In genomic region chr1:90751221-90751620, GRCm38 (mm10) we compare ENCODE assay signal across 17 mouse cellular contexts.
DNase-seq lines count a peak whose midpoint lies in the region; ATAC-seq lines count a peak whose summit lies in the region.
"Had no signal": no experiment of that assay in that cellular context is flagged by ENCODE, and none has a peak within 500 bp of the region (broad histone marks: within the 10 kb centered on the region; RNA-seq: fewer than 3 reads in every experiment).

No protein-coding gene starts in this region.

- no peaks in the 10 kb centered on the region for H3K27me3 ChIP-seq in heart, embryonic 15.5 days

- H3K27ac ChIP-seq in heart, embryonic 15.5 days = peak overlapping the region; percentile 32; the same call in 1 of the 2 replicates

- H3K4me2 ChIP-seq in heart, embryonic 15.5 days = no peak overlapping the region

- no peaks in the 10 kb centered on the region for H3K36me3 ChIP-seq in heart, embryonic 15.5 days

- no peak for ATAC-seq in heart, embryonic 15.5 days (replicated peaks; ENCODE audit: insufficient number of reproducible peaks, insufficient read depth, low FRiP score, low read depth)
- ATAC-seq: activated CD4-positive, CD25-positive, alpha-beta regulatory T cell, adult 4 months; forebrain, postnatal 0 days; hindbrain, embryonic 16.5 days; liver, postnatal 0 days had no signal

- no peak overlapping the region for H3K9ac ChIP-seq in heart, embryonic 15.5 days
- H3K9ac ChIP-seq: forebrain, postnatal 0 days; liver, postnatal 0 days had no signal

- DNase-seq in heart, adult 8-10 months (ENCODE audit: low spot score) = no peak
- peak; percentile 53 to 59 for DNase-seq in left cerebral cortex, adult 18-20 months (ENCODE audit: low spot score in 2 of 2)
- DNase-seq in left cerebral cortex, postnatal 4 days = no peak
- peak; percentile 82 for DNase-seq in brain, adult 2 months (ENCODE audit: low read depth, low spot score)
- peak; percentile 51 to 66 for DNase-seq in left cerebral cortex, postnatal 14 days (ENCODE audit: low spot score in 2 of 2)
- DNase-seq in adrenal gland, postnatal 25 days = no peak
- DNase-seq in spleen, postnatal 14 days (ENCODE audit: low spot score in 2 of 2) = no peak
- DNase-seq: adrenal gland, postnatal 36 days; cerebellum, adult 9-11 months; forebrain, postnatal 0 days; heart, postnatal 10 days; liver, postnatal 0 days; thymus, adult 18-20 months had no signal

- no peak overlapping the region for H3K4me3 ChIP-seq in heart, embryonic 15.5 days
- H3K4me3 ChIP-seq: erythroblast, embryonic 14.5 days had no signal

- WGBS in heart, embryonic 15.5 days = 41% methylated on average over 4 of the region's 4 CpGs

- H3K9me3 ChIP-seq in heart, embryonic 15.5 days (replicated peaks) = no peaks in the 10 kb centered on the region

- peaks cover 33% of the 10 kb centered on the region for H3K4me1 ChIP-seq in heart, embryonic 15.5 days (replicated peaks)

- intact Hi-C loops in left cerebral cortex, postnatal 4 days (cut with DNase I) = no loop called here
- intact Hi-C loops in left cerebral cortex, postnatal 14 days (cut with DNase I) = no loop called here

Comparison
In these comparisons a context has a peak if more than half of its experiments do, and no peak if none do; other contexts are left out.
1. DNase-seq: peak in left cerebral cortex, adult 18-20 months (2 of 2), brain, adult 2 months (single experiment) and left cerebral cortex, postnatal 14 days (2 of 2); none in heart, adult 8-10 months (single experiment), left cerebral cortex, postnatal 4 days (single experiment), adrenal gland, postnatal 25 days (single experiment) and spleen, postnatal 14 days (0 of 2).